Mouse (Mus musculus): ENCODE results near the gene Zfp990.
"Not testable (repeated sequence)": the region's sequence is repeated elsewhere in the genome, so short reads cannot be mapped to it uniquely, and the experiment has no call there.

The Zfp990 gene

DNA sequence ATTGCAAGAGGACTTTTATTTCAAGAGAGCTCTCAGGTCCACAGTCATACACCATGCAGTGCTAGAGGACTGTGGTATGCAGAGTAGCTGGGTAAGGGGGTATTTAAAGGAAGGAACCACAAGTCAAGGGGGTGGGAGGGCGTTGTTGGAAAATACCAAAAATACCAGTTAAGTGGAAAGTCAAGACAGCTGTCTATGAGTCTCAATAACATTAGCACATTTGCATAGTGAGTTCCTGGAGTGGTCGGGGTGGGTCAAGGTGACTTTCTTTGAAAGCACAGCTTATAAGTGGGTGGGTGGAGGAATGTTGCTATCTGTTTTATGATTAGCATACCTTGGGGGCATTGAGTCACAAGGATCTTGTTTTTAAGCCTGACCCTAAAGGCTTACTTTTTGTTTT, 75.5 kb downstream of the Zfp990 start:
- DNase-seq (ENCODE audit: low read depth), result not testable (repeated sequence)
